Mouse (Mus musculus) hindbrain, embryonic 14.5 days (tissue): Measurements from ENCODE around the gene Kat2b. TPM values are rescaled to one million over a fixed set of nuclear protein-coding genes. Genes with fewer than 3 reads are reported as not detected.
A peak's percentile ranks its signal among the peaks of the same experiment; 100 is the strongest.
"Not testable (repeated sequence)": the region's sequence is repeated elsewhere in the genome, so short reads cannot be mapped to it uniquely, and the experiment has no call there.

Experiments used
- ATAC-seq: fragments of 200-750 bp; cut with Nextera tagmentation; 2 replicates; pipeline ENCODE4 v1.8.0; 2017; ENCODE audit warnings: moderate number of reproducible peaks, mild to moderate bottlenecking, moderate TSS enrichment, moderate library complexity; ENCODE audit not compliant: low FRiP score
- DNase-seq: peaks from one replicate; pipeline ENCODE4 v3.0.0-alpha.2; 2015; ENCODE audit warnings: low spot score
- H3K27ac ChIP-seq: fragments of 300-500 bp; sonication (generic); 2 replicates; pipeline ENCODE4 v1.5.1; 2014; ENCODE audit warnings: mild to moderate bottlenecking, moderate library complexity
- H3K27me3 ChIP-seq: fragments of 300-500 bp; sonication (generic); 2 replicates; pipeline ENCODE4 v1.6.1; 2014; ENCODE audit warnings: mild to moderate bottlenecking, low read length, mixed read lengths; ENCODE audit not compliant: control insufficient read depth, insufficient read depth
- H3K36me3 ChIP-seq: fragments of 300-500 bp; sonication (generic); replicated peaks from 2 replicates; pipeline ENCODE4 v1.6.1; 2014; ENCODE audit not compliant: control insufficient read depth, insufficient read depth
- H3K4me1 ChIP-seq: fragments of 300-500 bp; sonication (generic); replicated peaks from 2 replicates; pipeline ENCODE4 v1.6.1; 2014; ENCODE audit warnings: antibody characterized with exemption, low read length, mixed read lengths; ENCODE audit not compliant: control insufficient read depth, insufficient read depth
- H3K4me2 ChIP-seq: fragments of 300-500 bp; sonication (generic); replicated peaks from 2 replicates; pipeline ENCODE4 v1.6.1; 2014; ENCODE audit warnings: mild to moderate bottlenecking, moderate library complexity
- H3K4me3 ChIP-seq: fragments of 300-500 bp; sonication (generic); replicated peaks from 2 replicates; pipeline ENCODE4 v1.5.1; 2014; ENCODE audit warnings: mild to moderate bottlenecking, low read length
- H3K9ac ChIP-seq: fragments of 300-500 bp; sonication (generic); 2 replicates; pipeline ENCODE4 v1.6.1; 2014
- H3K9me3 ChIP-seq: fragments of 300-500 bp; sonication (generic); 2 replicates; pipeline ENCODE4 v1.6.1; 2016; ENCODE audit warnings: low read length; ENCODE audit not compliant: control insufficient read depth
- WGBS: fragments of 180-500 bp; shearing (Covaris S2); extraction: QIAGEN DNeasy Blood & Tissue Kit; methylation state at CpG from one replicate; pipeline ENCODE4 v1.1.7; 2014; 5-methylcytosine and 5-hydroxymethylcytosine counted together
- polyA plus RNA-seq: library from polyadenylated mRNA; unstranded; fragments of >200 nt; fragmentation: Nextera tagmentation; extraction: Ambion mirVana; gene quantifications from 2 replicates; pipeline ENCODE4 v1.2.1, GENCODE M21; 2014

The Kat2b gene
- 8.2 and 8.5 TPM in 2 replicates for polyA plus RNA-seq

DNA sequence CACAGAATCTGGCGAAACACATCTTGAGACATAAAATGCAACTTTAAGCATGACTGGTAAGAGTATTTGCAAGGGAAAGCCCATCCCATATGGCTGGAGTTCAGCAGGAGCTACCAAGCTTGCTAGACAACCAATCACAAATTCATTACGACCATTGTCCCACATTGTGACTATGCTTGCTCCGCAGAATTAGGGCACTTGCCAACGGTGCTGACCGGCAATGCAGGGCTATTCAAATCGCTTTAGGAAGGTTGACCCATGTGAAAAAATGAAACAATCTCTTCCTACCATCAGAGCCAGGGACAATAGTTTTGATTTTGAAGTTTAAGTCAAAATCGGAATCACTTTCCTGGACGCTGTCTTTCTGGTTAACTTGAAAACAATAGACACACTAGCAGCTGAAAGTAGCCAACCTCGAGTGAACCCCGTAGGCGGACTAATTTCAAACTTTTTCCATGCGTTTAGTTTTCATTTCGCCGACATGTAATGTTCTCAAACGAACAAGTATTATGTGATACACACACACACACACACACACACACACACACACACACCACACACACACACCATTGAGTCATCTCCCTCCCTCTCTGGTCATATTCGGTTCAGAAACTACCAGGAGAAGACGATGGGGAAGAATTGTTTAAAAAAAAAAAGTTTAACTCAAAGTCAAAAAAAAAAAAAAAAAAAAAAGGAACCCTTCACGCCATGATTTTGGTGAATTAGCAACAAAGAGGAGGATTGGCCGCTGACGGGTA lies at the start of gene Kat2b:
Gene Kat2b, plus strand, starts transcription at position 701 of the 758 bp plus-strand sequence.
- ATAC-seq (no peak), DNase-seq (peak; percentile 55)
- peak within 1 kb of the TSS; percentile 94 for H3K4me3 ChIP-seq
- H3K4me2 ChIP-seq = peak within 1 kb of the TSS; percentile 84
- H3K9me3 ChIP-seq = no peaks in the 10 kb centered on the region
- peaks cover 29% of the 10 kb centered on the region for H3K4me1 ChIP-seq
- H3K9ac ChIP-seq = peak within 1 kb of the TSS; percentile 95
- H3K36me3 ChIP-seq = no peaks in the 10 kb centered on the region
- H3K27ac ChIP-seq = peak within 1 kb of the TSS; percentile 96
- no peaks in the 10 kb centered on the region for H3K27me3 ChIP-seq
- WGBS = 1% methylated on average over 20 of the region's 20 CpGs

- peaks cover 5% of the 10 kb centered on the region for H3K36me3 ChIP-seq
- H3K27ac ChIP-seq = no peak overlapping the region
- H3K4me3 ChIP-seq = no peak overlapping the region
- DNase-seq = no peak
- H3K4me2 ChIP-seq = no peak overlapping the region
- ATAC-seq = no peak
- no peak overlapping the region for H3K9ac ChIP-seq
- no peaks in the 10 kb centered on the region for H3K9me3 ChIP-seq
- no peaks in the 10 kb centered on the region for H3K27me3 ChIP-seq
- no peaks in the 10 kb centered on the region for H3K4me1 ChIP-seq
Measured at GRCm38 (mm10) chr17:53519364-53519763, 47.3 kb upstream of the Kat2b start.

DNA sequence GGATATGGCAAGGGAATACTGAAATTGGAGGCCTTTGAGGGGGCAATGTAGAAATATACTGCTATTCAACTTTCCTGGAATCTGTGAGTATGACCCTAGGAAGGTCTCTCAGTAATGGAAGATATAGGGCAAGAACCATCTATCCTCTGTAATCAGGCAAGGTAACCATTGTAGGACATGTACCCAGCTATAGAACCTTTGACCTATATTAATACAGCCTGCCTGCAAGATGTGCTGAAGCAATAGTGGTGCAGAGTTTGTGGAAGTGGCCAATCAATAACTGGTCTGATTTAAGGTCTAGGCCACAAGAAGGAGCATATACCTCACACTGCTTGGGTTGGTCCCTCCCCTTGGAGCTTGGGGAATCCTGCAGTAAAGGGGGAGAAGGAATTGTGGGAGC lies 46.2 kb upstream of the Kat2b start:
- H3K27ac ChIP-seq = no peak overlapping the region
- H3K36me3 ChIP-seq = no peaks in the 10 kb centered on the region
- DNase-seq = no peak
- H3K27me3 ChIP-seq = no peaks in the 10 kb centered on the region
- H3K4me1 ChIP-seq = no peaks in the 10 kb centered on the region
- no peak for ATAC-seq
- H3K4me3 ChIP-seq = no peak overlapping the region
- no peak overlapping the region for H3K4me2 ChIP-seq
- H3K9me3 ChIP-seq = no peaks in the 10 kb centered on the region
- no peak overlapping the region for H3K9ac ChIP-seq

DNA sequence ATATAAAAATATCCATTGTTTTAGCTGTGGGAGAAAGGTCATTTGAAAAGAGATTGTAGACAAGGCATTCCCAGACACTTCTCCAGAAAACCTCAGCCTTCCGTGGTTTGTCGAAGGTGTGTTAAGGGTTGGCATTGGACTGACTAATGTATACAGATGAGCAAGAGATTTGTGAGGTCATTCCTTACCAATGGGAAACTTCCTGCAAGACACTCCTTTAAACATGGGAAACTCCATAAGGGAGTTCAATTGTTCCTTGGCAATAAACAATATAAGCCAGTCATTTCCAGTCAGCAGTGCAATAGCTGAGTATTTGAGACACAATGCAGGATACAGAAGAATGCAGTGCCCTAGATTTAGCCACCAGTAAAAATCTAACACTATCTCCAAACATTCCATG lies 38.6 kb upstream of the Kat2b start:
- H3K36me3 ChIP-seq = no peaks in the 10 kb centered on the region
- 96% methylated on average over 2 of the region's 2 CpGs for WGBS
- H3K4me3 ChIP-seq = no peak overlapping the region
- no peaks in the 10 kb centered on the region for H3K27me3 ChIP-seq
- DNase-seq = no peak
- no peak overlapping the region for H3K27ac ChIP-seq
- no peak for ATAC-seq
- H3K4me1 ChIP-seq = no peaks in the 10 kb centered on the region
- no peaks in the 10 kb centered on the region for H3K9me3 ChIP-seq
- H3K9ac ChIP-seq = no peak overlapping the region
- no peak overlapping the region for H3K4me2 ChIP-seq

DNA sequence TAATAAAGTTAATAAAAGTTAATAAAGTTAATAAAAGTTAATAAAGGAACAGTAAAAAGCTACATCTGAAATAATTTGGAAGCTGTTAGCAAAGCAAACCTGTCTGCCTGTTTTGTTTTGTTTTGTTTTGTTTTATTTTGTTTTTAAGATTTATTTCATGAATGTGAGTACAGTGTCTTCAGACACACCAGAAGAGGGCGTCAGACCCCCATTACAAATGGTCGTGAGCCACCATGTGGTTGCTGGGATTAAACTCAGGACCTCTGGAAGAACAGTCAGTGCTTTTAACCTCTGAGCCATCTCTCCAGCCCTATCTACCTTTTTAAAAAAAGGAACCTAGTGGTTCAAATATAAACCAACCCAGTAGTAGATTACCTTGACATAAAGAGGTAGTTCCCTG lies 35.5 kb upstream of the Kat2b start:
- no peaks in the 10 kb centered on the region for H3K36me3 ChIP-seq
- no peak overlapping the region for H3K4me2 ChIP-seq
- WGBS = 57% methylated on average over 2 of the region's 2 CpGs
- DNase-seq = no peak
- H3K9me3 ChIP-seq = no peaks in the 10 kb centered on the region
- no peak overlapping the region for H3K9ac ChIP-seq
- no peak overlapping the region for H3K27ac ChIP-seq
- no peaks in the 10 kb centered on the region for H3K4me1 ChIP-seq
- H3K4me3 ChIP-seq = no peak overlapping the region
- no peak for ATAC-seq
- H3K27me3 ChIP-seq = no peaks in the 10 kb centered on the region

- H3K4me1 ChIP-seq = no peaks in the 10 kb centered on the region
- H3K36me3 ChIP-seq = no peaks in the 10 kb centered on the region
- H3K9ac ChIP-seq = no peak overlapping the region
- H3K27me3 ChIP-seq = no peaks in the 10 kb centered on the region
- H3K27ac ChIP-seq = no peak overlapping the region
- DNase-seq = no peak
- H3K4me2 ChIP-seq = no peak overlapping the region
- WGBS = 75% methylated on average over 2 of the region's 2 CpGs
- no peak overlapping the region for H3K4me3 ChIP-seq
- H3K9me3 ChIP-seq = no peaks in the 10 kb centered on the region
- no peak for ATAC-seq
Measured at GRCm38 (mm10) chr17:53532425-53532824, 34.2 kb upstream of the Kat2b start.

DNA sequence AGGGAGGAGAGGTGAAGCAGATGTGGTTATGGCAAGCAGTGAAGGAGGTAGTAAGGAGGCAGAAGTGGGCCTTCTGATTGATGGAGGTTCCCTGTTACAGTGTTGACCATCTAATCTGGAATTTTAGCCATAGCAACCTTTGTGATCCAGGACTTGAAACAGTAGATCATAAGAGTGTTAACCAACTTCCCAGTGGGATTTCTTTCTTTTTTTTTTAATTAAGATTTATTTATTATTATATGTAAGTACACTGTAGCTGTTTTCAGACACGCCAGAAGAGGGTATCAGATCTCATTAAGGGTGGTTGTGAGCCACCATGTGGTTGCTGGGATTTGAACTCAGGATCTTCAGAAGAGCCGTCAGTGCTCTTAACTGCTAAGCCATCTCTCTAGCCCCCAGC lies 27.3 kb upstream of the Kat2b start, which contains the start of gene Pp2d1:
Gene Pp2d1, minus strand, starts transcription at position 101 of the 400 bp plus-strand sequence.
- not testable (repeated sequence) for H3K36me3 ChIP-seq, DNase-seq, H3K4me1 ChIP-seq, H3K4me3 ChIP-seq, H3K27me3 ChIP-seq, H3K9me3 ChIP-seq, ATAC-seq, H3K9ac ChIP-seq, H3K4me2 ChIP-seq, H3K27ac ChIP-seq
- WGBS = 78% methylated on average over 2 of the region's 2 CpGs

- Histone ChIP-seq H3K4me2 (no peak overlapping the region), H3K27ac (no peak overlapping the region), H3K9ac (no peak overlapping the region), H3K27me3 (no peaks in the 10 kb centered on the region), H3K9me3 (no peaks in the 10 kb centered on the region), H3K4me1 (no peaks in the 10 kb centered on the region), H3K4me3 (no peak overlapping the region), H3K36me3 (no peaks in the 10 kb centered on the region)
- WGBS = 93% methylated on average over 4 of the region's 4 CpGs
- DNase-seq (no peak), ATAC-seq (no peak)
Measured at GRCm38 (mm10) chr17:53542536-53542935, 24.1 kb upstream of the Kat2b start.

DNA sequence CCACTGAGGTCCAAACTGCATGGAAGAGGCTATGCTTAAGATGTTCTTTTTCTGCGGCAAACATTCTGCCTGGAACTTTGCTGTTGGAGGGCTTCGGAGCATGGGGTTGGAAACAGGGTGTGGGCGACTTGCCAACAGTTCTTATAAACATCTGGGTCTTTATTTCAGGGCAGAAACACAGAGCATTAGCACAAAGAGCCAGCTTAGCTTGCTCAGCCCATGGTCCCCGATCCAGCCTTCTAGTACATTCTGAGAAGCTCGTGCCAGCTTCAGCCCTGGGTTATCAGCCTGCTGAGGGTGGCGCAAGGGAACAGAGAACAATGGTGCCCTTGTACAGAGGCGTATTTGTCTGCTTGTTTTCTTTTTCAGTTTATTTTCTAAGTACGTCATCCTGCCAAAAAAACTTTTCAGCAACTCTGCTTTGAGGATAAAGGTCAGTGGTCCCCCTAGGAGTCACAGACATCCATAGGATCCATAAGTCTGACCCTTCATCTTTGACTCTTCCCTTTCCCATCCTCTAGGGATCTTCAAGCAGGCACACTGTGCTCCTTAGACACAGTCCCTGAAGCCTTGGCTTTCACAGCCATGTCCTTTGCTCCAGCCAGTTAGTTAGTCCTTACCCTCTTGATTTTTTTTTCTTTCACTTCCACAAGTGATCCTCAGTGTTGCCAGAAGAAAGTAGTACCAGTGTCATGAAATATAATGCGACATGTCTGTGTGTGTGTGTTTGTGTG lies 22.9 kb upstream of the Kat2b start:
- Histone ChIP-seq H3K9ac (no peak overlapping the region), H3K9me3 (no peaks in the 10 kb centered on the region), H3K27me3 (no peaks in the 10 kb centered on the region), H3K36me3 (no peaks in the 10 kb centered on the region), H3K4me2 (no peak overlapping the region), H3K27ac (no peak overlapping the region), H3K4me3 (no peak overlapping the region), H3K4me1 (no peaks in the 10 kb centered on the region)
- DNase-seq (no peak), ATAC-seq (0 out of 2 replicates have a peak, but pooled peaks have one; percentile 14)
- 62% methylated on average over 9 of the region's 9 CpGs for WGBS
